Mouse (Mus musculus): ENCODE results near the gene Rsu1. TPM values are rescaled to one million over a fixed set of nuclear protein-coding genes. Genes with fewer than 3 reads are reported as not detected.

The Rsu1 gene
- polyA plus RNA-seq, 1 experiment from 2014 or later: 111 TPM

DNA sequence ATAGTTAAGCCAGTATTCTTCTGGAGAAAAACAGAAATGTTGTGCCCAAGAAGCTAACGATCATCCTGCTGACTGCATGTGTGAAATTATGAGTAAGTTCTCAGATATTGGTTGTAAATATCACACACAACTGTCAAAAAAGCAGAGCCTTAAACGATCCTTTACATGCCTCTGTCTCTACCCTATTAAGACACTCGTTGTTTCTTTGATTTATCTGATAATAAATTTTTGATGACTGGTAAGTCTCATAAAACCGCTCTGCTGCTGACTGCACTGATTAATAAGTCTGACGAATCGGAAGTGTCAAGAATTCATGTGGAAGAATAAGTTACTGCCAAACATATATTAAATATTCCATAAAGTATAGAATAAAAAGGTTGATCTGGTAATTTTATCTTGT, 126.0 kb downstream of the Rsu1 start:
- Histone ChIP-seq H3K9ac (no peak overlapping the region), H3K27ac (no peak overlapping the region), H3K9me3 (no peaks in the 10 kb centered on the region), H3K36me3 (no peaks in the 10 kb centered on the region), H3K4me1 (no peaks in the 10 kb centered on the region), H3K4me3 (no peak overlapping the region), H3K27me3 (no peaks in the 10 kb centered on the region), H3K4me2 (no peak overlapping the region)
- 90% methylated on average over 6 of the region's 6 CpGs for WGBS
- no peak for ATAC-seq (ENCODE audit: insufficient number of reproducible peaks, insufficient read depth, low FRiP score, low TSS enrichment, low read depth)

- Histone ChIP-seq H3K36me3 (no peaks in the 10 kb centered on the region), H3K27me3 (no peaks in the 10 kb centered on the region), H3K27ac (no peak overlapping the region), H3K4me2 (no peak overlapping the region), H3K9ac (no peak overlapping the region), H3K9me3 (no peaks in the 10 kb centered on the region), H3K4me1 (no peaks in the 10 kb centered on the region), H3K4me3 (no peak overlapping the region)
- no peak for ATAC-seq (ENCODE audit: insufficient number of reproducible peaks, insufficient read depth, low FRiP score, low TSS enrichment, low read depth)
- 59% methylated on average over 2 of the region's 2 CpGs for whole genome bisulfite sequencing
Observed at GRCm38 (mm10) chr2:13134890-13135289, 136.3 kb downstream of the Rsu1 start.

GRCm38 (mm10) chr2:13132841-13133240, 138.4 kb downstream of the Rsu1 start:
- H3K27ac ChIP-seq: no peak overlapping the region
- no peak for ATAC-seq (ENCODE audit: insufficient number of reproducible peaks, insufficient read depth, low FRiP score, low TSS enrichment, low read depth)
- no peaks in the 10 kb centered on the region for H3K36me3 ChIP-seq
- WGBS: 88% methylated on average over 8 of the region's 8 CpGs
- no peaks in the 10 kb centered on the region for H3K27me3 ChIP-seq
- no peaks in the 10 kb centered on the region for H3K9me3 ChIP-seq
- no peak overlapping the region for H3K9ac ChIP-seq
- no peak overlapping the region for H3K4me2 ChIP-seq
- H3K4me3 ChIP-seq: no peak overlapping the region
- H3K4me1 ChIP-seq: no peaks in the 10 kb centered on the region

- Histone ChIP-seq H3K4me1 (no peaks in the 10 kb centered on the region), H3K9me3 (no peaks in the 10 kb centered on the region), H3K9ac (no peak overlapping the region), H3K4me3 (no peak overlapping the region), H3K27ac (no peak overlapping the region), H3K27me3 (no peaks in the 10 kb centered on the region), H3K4me2 (no peak overlapping the region), H3K36me3 (no peaks in the 10 kb centered on the region)
- 83% methylated on average over 8 of the region's 8 CpGs for WGBS
- ATAC-seq (ENCODE audit: insufficient number of reproducible peaks, insufficient read depth, low FRiP score, low TSS enrichment, low read depth): no peak
Observed at GRCm38 (mm10) chr2:13132406-13132805, 138.8 kb downstream of the Rsu1 start.

DNA sequence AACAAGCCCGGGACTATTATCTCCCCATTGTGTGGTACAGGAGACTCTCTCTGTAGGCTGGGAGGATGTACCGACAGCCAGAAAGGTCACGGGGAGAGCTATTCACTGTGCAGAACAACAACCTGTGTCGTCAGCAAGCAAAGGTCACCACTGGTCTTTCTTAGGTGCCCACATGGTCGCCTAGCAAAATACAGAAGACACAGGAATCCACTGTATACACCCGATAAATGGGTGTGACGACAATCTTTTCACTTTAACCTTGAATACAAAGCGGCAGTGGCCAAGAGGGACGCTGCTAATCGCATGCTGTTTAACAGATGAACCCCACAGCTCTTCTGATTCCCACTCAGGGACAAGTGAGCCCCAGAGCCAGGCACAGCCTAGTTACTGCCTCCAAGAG, 141.4 kb downstream of the Rsu1 start:
- Histone ChIP-seq H3K9me3 (no peaks in the 10 kb centered on the region), H3K27me3 (no peaks in the 10 kb centered on the region), H3K4me3 (no peak overlapping the region), H3K9ac (no peak overlapping the region), H3K36me3 (no peaks in the 10 kb centered on the region), H3K4me1 (no peaks in the 10 kb centered on the region), H3K27ac (no peak overlapping the region), H3K4me2 (no peak overlapping the region)
- no peak for ATAC-seq (ENCODE audit: insufficient number of reproducible peaks, insufficient read depth, low FRiP score, low TSS enrichment, low read depth)
- WGBS: 77% methylated on average over 10 of the region's 10 CpGs

DNA sequence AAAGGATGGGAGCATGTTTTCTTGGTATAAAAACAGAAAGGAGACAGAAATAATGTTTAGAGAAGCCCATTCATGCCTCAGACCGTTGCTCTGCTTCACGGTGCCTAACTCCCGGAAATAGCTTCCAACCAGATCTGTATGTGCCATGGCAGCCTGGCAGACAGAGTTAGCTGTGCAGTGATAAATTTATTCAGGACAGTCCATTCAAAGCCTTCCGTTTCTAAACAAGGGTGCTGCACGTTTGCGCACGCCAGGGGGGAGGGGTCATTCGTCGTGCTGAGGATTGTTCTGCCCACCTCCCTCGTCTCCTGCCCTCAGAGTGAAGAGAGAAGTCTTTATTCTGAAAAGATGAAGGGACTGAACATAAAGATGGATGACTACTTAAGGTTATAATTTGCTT, 141.9 kb downstream of the Rsu1 start:
- 71% methylated on average over 10 of the region's 10 CpGs for WGBS
- no peaks in the 10 kb centered on the region for H3K36me3 ChIP-seq
- no peaks in the 10 kb centered on the region for H3K4me1 ChIP-seq
- H3K9ac ChIP-seq: no peak overlapping the region
- no peak overlapping the region for H3K27ac ChIP-seq
- no peak for ATAC-seq (ENCODE audit: insufficient number of reproducible peaks, insufficient read depth, low FRiP score, low TSS enrichment, low read depth)
- no peaks in the 10 kb centered on the region for H3K9me3 ChIP-seq
- no peak overlapping the region for H3K4me3 ChIP-seq
- H3K27me3 ChIP-seq: no peaks in the 10 kb centered on the region
- H3K4me2 ChIP-seq: no peak overlapping the region

- Histone ChIP-seq H3K9me3 (no peaks in the 10 kb centered on the region), H3K4me2 (no peak overlapping the region), H3K9ac (no peak overlapping the region), H3K27ac (no peak overlapping the region), H3K36me3 (no peaks in the 10 kb centered on the region), H3K4me3 (no peak overlapping the region), H3K4me1 (no peaks in the 10 kb centered on the region), H3K27me3 (no peaks in the 10 kb centered on the region)
- ATAC-seq (ENCODE audit: insufficient number of reproducible peaks, insufficient read depth, low FRiP score, low TSS enrichment, low read depth): no peak
- 79% methylated on average over 5 of the region's 5 CpGs for WGBS
Observed at GRCm38 (mm10) chr2:13120461-13120860, 150.8 kb downstream of the Rsu1 start.

DNA sequence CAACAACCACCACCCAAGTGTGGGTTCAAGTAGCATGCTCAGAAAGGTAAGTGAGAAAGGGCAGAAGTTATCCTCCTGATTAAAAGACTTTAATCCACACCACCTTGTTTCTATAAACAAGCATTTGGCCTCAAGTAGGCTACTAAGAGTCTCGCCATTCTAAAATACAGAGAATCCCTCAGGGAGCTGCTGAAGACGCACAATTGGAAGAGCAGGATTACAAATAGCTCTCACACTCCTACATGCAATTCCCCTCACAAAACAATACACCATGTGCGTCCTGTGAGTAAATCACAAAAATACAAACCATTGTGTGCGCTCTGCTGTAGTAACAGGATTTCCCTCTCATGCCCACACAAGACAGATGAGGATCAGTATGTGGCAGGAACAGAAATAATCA, 153.3 kb downstream of the Rsu1 start:
- Histone ChIP-seq H3K36me3 (no peaks in the 10 kb centered on the region), H3K27ac (no peak overlapping the region), H3K27me3 (no peaks in the 10 kb centered on the region), H3K9ac (no peak overlapping the region), H3K4me2 (no peak overlapping the region), H3K9me3 (no peaks in the 10 kb centered on the region), H3K4me3 (no peak overlapping the region), H3K4me1 (no peaks in the 10 kb centered on the region)
- no peak for ATAC-seq (ENCODE audit: insufficient number of reproducible peaks, insufficient read depth, low FRiP score, low TSS enrichment, low read depth)
- WGBS: 81% methylated on average over 4 of the region's 4 CpGs

DNA sequence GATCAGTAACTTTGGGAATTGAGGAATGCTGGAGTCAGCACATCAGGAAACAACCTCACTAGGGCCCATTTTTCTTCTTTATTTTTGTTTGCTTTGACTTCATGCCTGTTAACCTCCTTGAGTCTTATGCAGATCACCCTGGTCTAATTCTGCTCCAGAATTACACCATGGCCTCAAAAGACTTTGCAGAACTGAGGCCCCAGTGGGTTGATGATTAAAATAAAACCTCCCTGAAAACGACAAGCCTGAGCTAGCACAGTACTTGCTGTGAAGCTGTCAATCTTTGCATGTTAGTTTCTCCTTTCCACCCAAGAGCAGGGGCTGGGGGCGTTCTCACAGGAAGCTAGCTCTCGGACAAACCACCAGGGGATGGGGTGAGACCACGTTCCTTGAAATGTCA, 164.7 kb downstream of the Rsu1 start:
- 14% methylated on average over 4 of the region's 4 CpGs for WGBS
- H3K9ac ChIP-seq: no peak overlapping the region
- H3K9me3 ChIP-seq: no peaks in the 10 kb centered on the region
- H3K36me3 ChIP-seq: no peaks in the 10 kb centered on the region
- no peaks in the 10 kb centered on the region for H3K27me3 ChIP-seq
- ATAC-seq (ENCODE audit: insufficient number of reproducible peaks, insufficient read depth, low FRiP score, low TSS enrichment, low read depth): no peak
- no peak overlapping the region for H3K4me2 ChIP-seq
- no peak overlapping the region for H3K4me3 ChIP-seq
- H3K27ac ChIP-seq: no peak overlapping the region
- H3K4me1 ChIP-seq: 0 out of 2 replicates have a peak, but pooled peaks cover 2% of the 10 kb centered on the region

DNA sequence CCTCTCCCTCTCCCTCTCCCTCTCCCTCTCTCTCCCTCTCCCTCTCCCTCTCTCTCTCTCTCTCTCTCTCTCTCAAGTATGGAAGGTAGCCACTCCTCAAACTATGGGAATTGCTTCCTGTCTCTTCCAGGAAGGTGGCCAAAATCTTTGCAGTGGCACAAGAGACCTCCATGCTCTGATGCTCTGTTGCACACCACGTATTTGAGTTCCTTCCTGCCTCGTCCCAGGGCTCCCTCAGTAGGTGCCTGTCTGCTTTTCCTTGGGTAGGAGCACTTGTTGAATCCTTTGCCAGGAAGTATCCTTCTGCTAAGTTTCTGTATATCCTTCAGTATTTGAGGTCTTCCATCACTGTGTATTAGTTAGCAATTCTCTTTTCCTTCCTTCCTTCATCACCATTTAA, 166.8 kb downstream of the Rsu1 start:
- no peak for ATAC-seq (ENCODE audit: insufficient number of reproducible peaks, insufficient read depth, low FRiP score, low TSS enrichment, low read depth)
- H3K27me3 ChIP-seq: no peaks in the 10 kb centered on the region
- H3K9ac ChIP-seq: no peak overlapping the region
- H3K4me2 ChIP-seq: no peak overlapping the region
- H3K4me3 ChIP-seq: no peak overlapping the region
- 36% methylated on average over 2 of the region's 2 CpGs for WGBS
- 0 out of 2 replicates have a peak, but pooled peaks cover 2% of the 10 kb centered on the region for H3K4me1 ChIP-seq
- H3K36me3 ChIP-seq: no peaks in the 10 kb centered on the region
- H3K9me3 ChIP-seq: no peaks in the 10 kb centered on the region
- no peak overlapping the region for H3K27ac ChIP-seq

GRCm38 (mm10) chr2:13103797-13104200, 167.4 kb downstream of the Rsu1 start:
- no peak overlapping the region for H3K27ac ChIP-seq
- no peak overlapping the region for H3K4me3 ChIP-seq
- 74% methylated on average over 7 of the region's 7 CpGs for WGBS
- H3K36me3 ChIP-seq: no peaks in the 10 kb centered on the region
- H3K9me3 ChIP-seq: no peaks in the 10 kb centered on the region
- H3K27me3 ChIP-seq: no peaks in the 10 kb centered on the region
- H3K4me1 ChIP-seq: 0 out of 2 replicates have a peak, but pooled peaks cover 2% of the 10 kb centered on the region
- no peak overlapping the region for H3K4me2 ChIP-seq
- no peak overlapping the region for H3K9ac ChIP-seq
- no peak for ATAC-seq (ENCODE audit: insufficient number of reproducible peaks, insufficient read depth, low FRiP score, low TSS enrichment, low read depth)

GRCm38 (mm10) chr2:13094045-13094444, 177.2 kb downstream of the Rsu1 start:
- H3K27ac ChIP-seq: no peak overlapping the region
- H3K27me3 ChIP-seq: no peaks in the 10 kb centered on the region
- no peaks in the 10 kb centered on the region for H3K36me3 ChIP-seq
- H3K4me3 ChIP-seq: no peak overlapping the region
- WGBS: 92% methylated on average over 5 of the region's 5 CpGs
- ATAC-seq (ENCODE audit: insufficient number of reproducible peaks, insufficient read depth, low FRiP score, low TSS enrichment, low read depth): no peak
- H3K4me1 ChIP-seq: no peaks in the 10 kb centered on the region
- no peak overlapping the region for H3K9ac ChIP-seq
- H3K4me2 ChIP-seq: no peak overlapping the region
- H3K9me3 ChIP-seq: no peaks in the 10 kb centered on the region

GRCm38 (mm10) chr2:13093570-13093969, 177.6 kb downstream of the Rsu1 start:
- ATAC-seq (ENCODE audit: insufficient number of reproducible peaks, insufficient read depth, low FRiP score, low TSS enrichment, low read depth): no peak
- no peaks in the 10 kb centered on the region for H3K9me3 ChIP-seq
- 54% methylated on average over 1 of the region's 1 CpGs for WGBS
- no peaks in the 10 kb centered on the region for H3K4me1 ChIP-seq
- H3K36me3 ChIP-seq: no peaks in the 10 kb centered on the region
- H3K27ac ChIP-seq: no peak overlapping the region
- H3K27me3 ChIP-seq: no peaks in the 10 kb centered on the region
- H3K4me2 ChIP-seq: no peak overlapping the region
- no peak overlapping the region for H3K4me3 ChIP-seq
- no peak overlapping the region for H3K9ac ChIP-seq

Data from embryonic facial prominence, embryonic 13.5 days (tissue).